8 mouse cellular contexts compared by ENCODE assay signal in the genomic region with DNA sequence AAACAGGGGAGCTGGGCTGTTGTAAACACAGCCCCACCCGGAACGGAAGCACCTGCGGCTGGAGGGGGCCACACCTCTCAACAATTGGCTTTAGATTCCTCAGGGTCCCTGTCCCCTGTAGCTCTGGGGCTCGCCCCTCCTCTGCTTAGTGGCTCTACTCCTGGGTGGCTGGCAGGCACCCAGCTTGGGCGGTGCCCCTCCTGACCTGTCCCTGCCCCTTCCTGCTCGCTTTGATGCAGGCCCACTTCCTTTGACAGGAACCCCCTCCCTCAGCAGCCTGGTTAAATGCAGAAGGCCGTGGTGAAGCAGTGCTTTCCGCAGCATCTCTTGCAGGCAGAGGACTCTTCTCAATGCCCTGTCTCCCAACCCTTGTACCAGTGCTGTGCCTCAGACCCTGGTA. TPM values are rescaled to one million over a fixed set of nuclear protein-coding genes. Genes with fewer than 3 reads are reported as not detected.
DNase-seq lines count a peak whose midpoint lies in the region; ATAC-seq lines count a peak whose summit lies in the region.

No protein-coding gene starts in this region.

- peak overlapping the region; percentile 43 for H3K9ac ChIP-seq in hindbrain, embryonic 13.5 days
- H3K9ac ChIP-seq in hindbrain, embryonic 11.5 days (ENCODE audit: low read depth, low read length): no peak overlapping the region
- H3K9ac ChIP-seq in liver, embryonic 15.5 days: no peak overlapping the region
- no peak overlapping the region for H3K9ac ChIP-seq in forebrain, embryonic 15.5 days (replicated peaks)

- intact Hi-C loops in heart, postnatal 14 days (cut with DNase I): loop anchor here (5.0 kb wide), 1 partner anchor 39 kb away; no protein-coding TSS in a partner anchor

- H3K4me1 ChIP-seq in hindbrain, embryonic 13.5 days (replicated peaks): peaks cover 41% of the 10 kb centered on the region
- peaks cover 3% of the 10 kb centered on the region for H3K4me1 ChIP-seq in hindbrain, embryonic 11.5 days (replicated peaks; ENCODE audit: control insufficient read depth, insufficient read depth, low read length)
- peaks cover 74% of the 10 kb centered on the region for H3K4me1 ChIP-seq in liver, embryonic 15.5 days (replicated peaks)
- H3K4me1 ChIP-seq in forebrain, embryonic 15.5 days: peaks cover 37% of the 10 kb centered on the region

- H3K4me2 ChIP-seq in hindbrain, embryonic 13.5 days: 0 out of 2 replicates have a peak overlapping the region, but pooled peaks have one; percentile 4
- H3K4me2 ChIP-seq in hindbrain, embryonic 11.5 days (replicated peaks; ENCODE audit: low read depth, low read length): no peak overlapping the region
- H3K4me2 ChIP-seq in liver, embryonic 15.5 days: peak overlapping the region; percentile 88
- H3K4me2 ChIP-seq in forebrain, embryonic 15.5 days (replicated peaks): no peak overlapping the region

- no peak for DNase-seq in hindbrain, embryonic 11.5 days (ENCODE audit: low spot score)
- DNase-seq in adrenal gland, postnatal 10 days: peak; percentile 68
- DNase-seq in heart, postnatal 14 days: peak; percentile 63 to 76
- peak; percentile 61 to 63 for DNase-seq in spleen, postnatal 14 days (ENCODE audit: low spot score in 2 of 2)

- no peak for ATAC-seq in hindbrain, embryonic 13.5 days (ENCODE audit: low FRiP score)
- no peak for ATAC-seq in hindbrain, embryonic 11.5 days (ENCODE audit: low FRiP score)
- ATAC-seq in liver, embryonic 15.5 days (ENCODE audit: insufficient read depth): no peak
- ATAC-seq in cerebellum, adult (ENCODE audit: insufficient number of reproducible peaks, low FRiP score, low TSS enrichment): no peak
- no peak for ATAC-seq in forebrain, embryonic 15.5 days (replicated peaks)

- H3K27ac ChIP-seq in hindbrain, embryonic 13.5 days: peak overlapping the region; percentile 30; the same call in 1 of the 2 replicates
- no peak overlapping the region for H3K27ac ChIP-seq in hindbrain, embryonic 11.5 days (ENCODE audit: low read depth, low read length)
- peak overlapping the region; percentile 53; the same call in 1 of the 2 replicates for H3K27ac ChIP-seq in liver, embryonic 15.5 days (replicated peaks)
- no peak overlapping the region for H3K27ac ChIP-seq in forebrain, embryonic 15.5 days (replicated peaks)

- no peaks in the 10 kb centered on the region for H3K27me3 ChIP-seq in hindbrain, embryonic 13.5 days
- H3K27me3 ChIP-seq in hindbrain, embryonic 11.5 days (ENCODE audit: control insufficient read depth, insufficient read depth, low read length): no peaks in the 10 kb centered on the region
- H3K27me3 ChIP-seq in liver, embryonic 15.5 days: no peaks in the 10 kb centered on the region
- no peaks in the 10 kb centered on the region for H3K27me3 ChIP-seq in forebrain, embryonic 15.5 days

- no peaks in the 10 kb centered on the region for H3K9me3 ChIP-seq in hindbrain, embryonic 13.5 days
- H3K9me3 ChIP-seq in hindbrain, embryonic 11.5 days (ENCODE audit: control insufficient read depth, low read length): no peaks in the 10 kb centered on the region
- H3K9me3 ChIP-seq in liver, embryonic 15.5 days (replicated peaks): no peaks in the 10 kb centered on the region
- H3K9me3 ChIP-seq in forebrain, embryonic 15.5 days: no peaks in the 10 kb centered on the region

- H3K4me3 ChIP-seq in hindbrain, embryonic 13.5 days: no peak overlapping the region; the same call in 1 of the 2 replicates
- no peak overlapping the region for H3K4me3 ChIP-seq in hindbrain, embryonic 11.5 days (ENCODE audit: low read depth, low read length)
- H3K4me3 ChIP-seq in liver, embryonic 15.5 days (replicated peaks): no peak overlapping the region
- no peak overlapping the region for H3K4me3 ChIP-seq in forebrain, embryonic 15.5 days

- peaks cover 68% of the 10 kb centered on the region for H3K36me3 ChIP-seq in hindbrain, embryonic 13.5 days
- H3K36me3 ChIP-seq in hindbrain, embryonic 11.5 days (ENCODE audit: control insufficient read depth, insufficient read depth, low read length): peaks cover 37% of the 10 kb centered on the region
- peaks cover 62% of the 10 kb centered on the region for H3K36me3 ChIP-seq in liver, embryonic 15.5 days (replicated peaks)
- peaks cover 66% of the 10 kb centered on the region for H3K36me3 ChIP-seq in forebrain, embryonic 15.5 days

- 83% methylated on average over 8 of the region's 8 CpGs for WGBS in hindbrain, embryonic 13.5 days
- 79% methylated on average over 7 of the region's 8 CpGs for WGBS in hindbrain, embryonic 11.5 days
- 27% methylated on average over 8 of the region's 8 CpGs for WGBS in liver, embryonic 15.5 days (ENCODE audit: insufficient replicate concordance)
- 66% methylated on average over 8 of the region's 8 CpGs for WGBS in forebrain, embryonic 15.5 days

RNA-seq across cellular contexts. Expression of gene Rps11, which starts 2.8 kb away (rescaled TPM):
- polyA plus RNA-seq in hindbrain, embryonic 13.5 days (2015; fragmentation: Nextera tagmentation; extraction: Ambion mirVana): 994 and 999 TPM in 2 replicates
- polyA plus RNA-seq in hindbrain, embryonic 11.5 days (2014; fragmentation: Nextera tagmentation; extraction: Ambion mirVana): 1,346 and 1,389 TPM in 2 replicates
- total RNA-seq in adrenal gland, postnatal 10 days (2021): 1,000 to 10,000 TPM; 1,283 to 1,295 TPM
- total RNA-seq in heart, postnatal 14 days (2021): 100 to 1,000 TPM; 582 to 636 TPM
- polyA plus RNA-seq in liver, embryonic 15.5 days (2015; fragmentation: Nextera tagmentation; extraction: Ambion mirVana): 673 and 768 TPM in 2 replicates
- 982 and 1,055 TPM in 2 replicates for polyA plus RNA-seq in forebrain, embryonic 15.5 days (2015; fragmentation: Nextera tagmentation; extraction: Ambion mirVana)

RNA-seq across cellular contexts. Expression of gene Rpl13a, which starts 7.2 kb away (rescaled TPM):
- polyA plus RNA-seq in hindbrain, embryonic 13.5 days (2015; fragmentation: Nextera tagmentation; extraction: Ambion mirVana): 770 and 846 TPM in 2 replicates
- 1,145 and 1,168 TPM in 2 replicates for polyA plus RNA-seq in hindbrain, embryonic 11.5 days (2014; fragmentation: Nextera tagmentation; extraction: Ambion mirVana)
- total RNA-seq in adrenal gland, postnatal 10 days (2021): 1,000 to 10,000 TPM; 1,643 to 1,697 TPM
- total RNA-seq in heart, postnatal 14 days (2021): 100 to 1,000 TPM; 573 to 686 TPM
- 534 and 633 TPM in 2 replicates for polyA plus RNA-seq in liver, embryonic 15.5 days (2015; fragmentation: Nextera tagmentation; extraction: Ambion mirVana)
- polyA plus RNA-seq in forebrain, embryonic 15.5 days (2015; fragmentation: Nextera tagmentation; extraction: Ambion mirVana): 890 and 969 TPM in 2 replicates

RNA-seq across cellular contexts. Expression of gene Gm45713, which starts 14.6 kb away (rescaled TPM):
- 0.14 TPM in 1 of 2 replicates, not detected in the other for polyA plus RNA-seq in hindbrain, embryonic 13.5 days (2015; fragmentation: Nextera tagmentation; extraction: Ambion mirVana)
- 0.47 TPM in 1 of 2 replicates, not detected in the other for polyA plus RNA-seq in hindbrain, embryonic 11.5 days (2014; fragmentation: Nextera tagmentation; extraction: Ambion mirVana)
- total RNA-seq in adrenal gland, postnatal 10 days (2021): not detected
- under 1 TPM in 1 of 2 experiments, not detected in 1; 0.45 TPM for total RNA-seq in heart, postnatal 14 days (2021)
- 0.10 TPM in 1 of 2 replicates, not detected in the other for polyA plus RNA-seq in liver, embryonic 15.5 days (2015; fragmentation: Nextera tagmentation; extraction: Ambion mirVana)
- polyA plus RNA-seq in forebrain, embryonic 15.5 days (2015; fragmentation: Nextera tagmentation; extraction: Ambion mirVana): 0.15 TPM in 1 of 2 replicates, not detected in the other

RNA-seq across cellular contexts. Expression of gene Flt3l, which starts 14.8 kb away (rescaled TPM):
- 1.4 and 1.6 TPM in 2 replicates for polyA plus RNA-seq in hindbrain, embryonic 13.5 days (2015; fragmentation: Nextera tagmentation; extraction: Ambion mirVana)
- polyA plus RNA-seq in hindbrain, embryonic 11.5 days (2014; fragmentation: Nextera tagmentation; extraction: Ambion mirVana): 1.5 and 1.6 TPM in 2 replicates
- total RNA-seq in adrenal gland, postnatal 10 days (2021): 10 to 100 TPM in 1 of 2 experiments, 1 to 10 TPM in 1; 9.7 to 18.1 TPM
- 1 to 10 TPM; 4.3 to 5.8 TPM for total RNA-seq in heart, postnatal 14 days (2021)
- 3.4 and 3.7 TPM in 2 replicates for polyA plus RNA-seq in liver, embryonic 15.5 days (2015; fragmentation: Nextera tagmentation; extraction: Ambion mirVana)
- polyA plus RNA-seq in forebrain, embryonic 15.5 days (2015; fragmentation: Nextera tagmentation; extraction: Ambion mirVana): 1.6 and 2.1 TPM in 2 replicates

RNA-seq across cellular contexts. Expression of gene Fcgrt, which starts 17.8 kb away (rescaled TPM):
- polyA plus RNA-seq in hindbrain, embryonic 13.5 days (2015; fragmentation: Nextera tagmentation; extraction: Ambion mirVana): 26.9 and 28.3 TPM in 2 replicates
- polyA plus RNA-seq in hindbrain, embryonic 11.5 days (2014; fragmentation: Nextera tagmentation; extraction: Ambion mirVana): 12.9 and 13.2 TPM in 2 replicates
- 100 to 1,000 TPM; 169 to 185 TPM for total RNA-seq in adrenal gland, postnatal 10 days (2021)
- 10 to 100 TPM; 72.0 to 76.7 TPM for total RNA-seq in heart, postnatal 14 days (2021)
- 43.6 and 51.2 TPM in 2 replicates for polyA plus RNA-seq in liver, embryonic 15.5 days (2015; fragmentation: Nextera tagmentation; extraction: Ambion mirVana)
- polyA plus RNA-seq in forebrain, embryonic 15.5 days (2015; fragmentation: Nextera tagmentation; extraction: Ambion mirVana): 16.6 and 17.8 TPM in 2 replicates

Comparison
In these comparisons a context has a peak if more than half of its experiments do, and no peak if none do; other contexts are left out.
1. H3K27ac ChIP-seq: peak in hindbrain, embryonic 13.5 days (single experiment) and liver, embryonic 15.5 days (single experiment); none in hindbrain, embryonic 11.5 days (single experiment) and forebrain, embryonic 15.5 days (single experiment).
2. H3K4me2 ChIP-seq: peak in hindbrain, embryonic 13.5 days (single experiment) and liver, embryonic 15.5 days (single experiment); none in hindbrain, embryonic 11.5 days (single experiment) and forebrain, embryonic 15.5 days (single experiment).